Mouse (Mus musculus): ENCODE data around the gene Klc1.

Gene Klc1

DNA sequence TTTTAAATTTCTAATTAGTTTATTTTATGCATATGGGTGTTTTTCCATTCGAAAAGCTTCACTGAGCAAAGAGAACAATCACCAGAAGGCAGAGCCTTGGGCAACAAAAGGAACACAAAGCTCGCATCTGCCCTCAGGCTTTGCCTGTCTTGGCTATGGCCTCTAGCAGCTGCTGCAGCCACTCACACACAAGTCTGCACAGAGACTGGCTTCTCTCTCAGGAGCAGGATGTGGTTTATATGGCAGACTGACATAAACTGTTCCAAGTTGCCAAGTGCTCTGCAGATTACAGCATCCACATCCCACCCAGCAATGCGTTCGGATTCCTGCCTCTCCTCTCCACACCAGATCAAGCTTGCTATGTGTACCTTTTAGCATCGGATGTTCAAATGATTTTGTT is 93.1 kb downstream of the Klc1 start:
- DNase-seq (ENCODE audit: low spot score in 2 of 2) = no peak

DNA sequence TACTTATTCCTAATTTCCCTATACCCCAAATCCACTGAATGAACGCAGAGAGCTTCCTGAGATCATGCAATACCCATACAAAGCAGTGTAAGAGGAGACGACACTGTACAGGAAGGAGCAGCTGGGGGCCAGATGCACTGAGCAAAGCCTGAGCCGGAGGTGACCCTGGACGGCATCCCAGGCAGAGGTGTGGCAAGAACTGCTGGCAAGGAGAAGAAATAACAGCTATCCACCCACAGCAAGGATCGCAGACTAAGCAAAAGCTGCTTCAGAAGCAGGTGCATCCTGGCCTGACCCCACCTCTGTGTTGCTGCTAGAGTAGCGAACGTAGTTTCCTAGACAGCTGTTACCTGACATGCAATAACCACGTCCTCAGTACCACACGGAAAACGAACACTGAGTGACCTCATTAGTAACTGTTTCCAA is 94.4 kb downstream of the Klc1 start:
- DNase-seq (ENCODE audit: low spot score in 2 of 2) = no peak

- no peak for DNase-seq (ENCODE audit: low spot score in 2 of 2)
Observed at GRCm38 (mm10) chr12:111853546-111853945, 94.9 kb downstream of the Klc1 start.

GRCm38 (mm10) chr12:111855448-111855847 is 96.8 kb downstream of the Klc1 start:
- no peak for DNase-seq (ENCODE audit: low spot score in 2 of 2)

Data from cerebellum, postnatal 4 days (tissue).